Mouse (Mus musculus) ES-E14 (cell line): ENCODE results near the gene Rad51b. TPM values are rescaled to one million over a fixed set of nuclear protein-coding genes. Genes with fewer than 3 reads are reported as not detected.

ENCODE experiments used
- DNase-seq: peaks from one replicate; pipeline ENCODE4 v3.0.0-alpha.2; 2013; ENCODE audit warnings: low read depth, low spot score
- H3K27ac ChIP-seq: 2 replicates; pipeline ENCODE4 v1.5.1; 2012; ENCODE audit warnings: low read depth, mild to moderate bottlenecking, low read length, moderate library complexity, mixed read lengths; ENCODE audit not compliant: poor library complexity, insufficient read depth, severe bottlenecking
- H3K36me3 ChIP-seq: 2 replicates; pipeline ENCODE4 v1.6.1; 2012; ENCODE audit warnings: mild to moderate bottlenecking, low read length, moderate library complexity, mixed read lengths; ENCODE audit not compliant: control insufficient read depth, poor library complexity, insufficient read depth, severe bottlenecking
- H3K4me1 ChIP-seq, 2 experiments: fragments of 150-350 bp in 1 of 2; sonication (generic) in 1 of 2; 2 replicates each; pipeline ENCODE4 v1.6.1; 2012; ENCODE audit warnings: low read length in 2 of 2, mild to moderate bottlenecking in 1 of 2, mixed read lengths in 1 of 2; ENCODE audit not compliant: control insufficient read depth in 2 of 2, insufficient read depth in 2 of 2, poor library complexity in 1 of 2
- H3K4me3 ChIP-seq, 2 experiments: fragments of 150-350 bp in 1 of 2; sonication (generic) in 1 of 2; 2 replicates each; pipeline ENCODE4 v1.5.1; 2012; ENCODE audit warnings: low read length in 2 of 2, low read depth in 1 of 2, mild to moderate bottlenecking in 1 of 2, mixed read lengths in 1 of 2; ENCODE audit not compliant: insufficient read depth in 1 of 2, poor library complexity in 1 of 2, severe bottlenecking in 1 of 2
- H3K9ac ChIP-seq: 2 replicates; pipeline ENCODE4 v1.6.1; 2012; ENCODE audit warnings: low read depth, mild to moderate bottlenecking, low read length, mixed read lengths; ENCODE audit not compliant: poor library complexity, insufficient read depth, severe bottlenecking
- H3K9me3 ChIP-seq: fragments of 150-350 bp; sonication (generic); 2 replicates; pipeline ENCODE4 v1.6.1; 2012; ENCODE audit warnings: low read depth, mild to moderate bottlenecking, low read length; ENCODE audit not compliant: control insufficient read depth, insufficient read depth
- CHD2 ChIP-seq: IDR thresholded peaks from 2 replicates; pipeline ENCODE4 v1.6.1; 2014; ENCODE audit warnings: mild to moderate bottlenecking, low read depth, low read length, inconsistent platforms
- HCFC1 ChIP-seq: IDR thresholded peaks from 2 replicates; pipeline ENCODE4 v1.6.1; 2012; ENCODE audit warnings: low read length, inconsistent platforms, borderline replicate concordance; ENCODE audit not compliant: insufficient read depth
- MAFK ChIP-seq: IDR thresholded peaks from 2 replicates; pipeline ENCODE4 v1.6.1; 2014; ENCODE audit warnings: mild to moderate bottlenecking, low read depth, low read length, inconsistent platforms; ENCODE audit not compliant: insufficient read depth
- ZC3H11A ChIP-seq: IDR thresholded peaks from 2 replicates; pipeline ENCODE4 v1.6.1; 2012; ENCODE audit warnings: low read depth, mild to moderate bottlenecking, inconsistent platforms, low read length, borderline replicate concordance
- ZNF384 ChIP-seq: IDR thresholded peaks from 2 replicates; pipeline ENCODE4 v1.6.1; 2012; ENCODE audit warnings: low read depth, low read length, inconsistent platforms
- in situ Hi-C, 2 experiments: fragments of 600-800 bp; cut with MboI; formaldehyde crosslinking; loops; one replicate each; pipeline ENCODE4 v1.15.1; 2025; ENCODE audit warnings: low sequenced_read_pairs in 2 of 2, inconsistent platforms in 1 of 2; ENCODE audit not compliant: unreplicated experiment in 2 of 2
- total RNA-seq: library from RNA; depleted of rRNA; stranded (reverse); fragments of 300-350 nt; gene quantifications from 2 replicates; pipeline ENCODE4 v1.2.3, GENCODE M21; 2012

The Rad51b gene
- total RNA-seq, 1 experiment = 6.7 TPM

- in situ Hi-C loops = no loop called here
- H3K9ac ChIP-seq = no peak overlapping the region
- no peak for DNase-seq
- no peak for TF ChIP-seq HCFC1
- TF ChIP-seq ZC3H11A = no peak
- TF ChIP-seq CHD2 = no peak
- TF ChIP-seq ZNF384 = no peak
- TF ChIP-seq MAFK = no peak
- no peaks in the 10 kb centered on the region for H3K36me3 ChIP-seq
- H3K27ac ChIP-seq = no peak overlapping the region
- H3K4me3 ChIP-seq = no peak overlapping the region
- no peaks in the 10 kb centered on the region for H3K9me3 ChIP-seq
- H3K4me1 ChIP-seq = no peaks in the 10 kb centered on the region
Observed at GRCm38 (mm10) chr12:79648812-79649700, 352.0 kb downstream of the Rad51b start.

- no peaks in the 10 kb centered on the region for H3K9me3 ChIP-seq
- H3K4me3 ChIP-seq = no peak overlapping the region
- no peaks in the 10 kb centered on the region for H3K36me3 ChIP-seq
- H3K27ac ChIP-seq = no peak overlapping the region
- in situ Hi-C loops = no loop called here
- no peak overlapping the region for H3K9ac ChIP-seq
- no peaks in the 10 kb centered on the region for H3K4me1 ChIP-seq
- TF ChIP-seq ZC3H11A = no peak
- TF ChIP-seq MAFK = no peak
- TF ChIP-seq HCFC1 = no peak
- TF ChIP-seq CHD2 = no peak
- DNase-seq = no peak
Observed at GRCm38 (mm10) chr12:79649796-79650195, 352.7 kb downstream of the Rad51b start.

DNA sequence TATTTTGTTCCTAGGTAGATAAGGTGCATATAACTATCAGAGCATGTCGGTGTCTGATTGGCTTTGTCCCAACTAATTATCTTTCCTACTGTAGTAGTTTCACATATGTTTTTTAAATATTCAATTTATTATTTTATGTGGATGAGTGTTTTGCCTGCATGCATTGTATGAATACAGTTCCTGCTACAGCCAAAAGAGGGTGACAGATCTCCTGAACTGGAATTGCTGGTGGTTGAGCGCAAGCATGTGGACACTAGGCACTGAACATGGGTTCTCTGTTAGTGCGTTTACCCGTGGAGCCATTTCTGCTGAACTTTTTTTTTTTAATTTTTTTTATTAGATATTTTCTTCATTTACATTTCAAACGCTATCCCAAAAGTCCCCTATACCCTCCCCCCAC is 358.1 kb downstream of the Rad51b start:
- Histone ChIP-seq H3K9me3 (no peaks in the 10 kb centered on the region), H3K4me3 (no peak overlapping the region), H3K27ac (no peak overlapping the region), H3K4me1 (no peaks in the 10 kb centered on the region; a peak in 1 of 4 replicates), H3K36me3 (no peaks in the 10 kb centered on the region), H3K9ac (no peak overlapping the region)
- DNase-seq = no peak
- in situ Hi-C loops = no loop called here
- TF ChIP-seq CHD2 (no peak), ZNF384 (no peak), HCFC1 (no peak), MAFK (no peak), ZC3H11A (no peak)

DNA sequence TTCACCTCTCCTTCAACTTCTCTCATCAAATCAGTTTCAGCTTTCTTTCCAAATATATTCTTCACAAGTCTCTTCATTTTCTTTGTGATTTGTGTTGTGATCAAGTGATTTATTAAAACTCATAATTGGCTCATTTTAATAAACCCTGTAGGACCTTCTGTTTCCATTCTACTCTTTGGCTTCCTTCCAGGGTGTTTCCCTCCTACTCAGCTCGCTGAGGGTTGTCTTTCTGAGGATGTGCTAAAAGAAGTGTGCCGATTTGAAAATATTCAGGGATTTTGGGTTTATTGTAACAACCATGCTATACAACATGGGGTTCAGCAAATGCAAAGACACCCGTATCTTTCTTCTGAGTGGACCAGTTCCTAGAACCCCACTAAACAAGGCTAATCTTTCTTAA is 361.8 kb downstream of the Rad51b start:
- Histone ChIP-seq H3K9ac (no peak overlapping the region), H3K4me1 (peaks cover 3 to 7% of the 10 kb centered on the region in 2 experiments; a peak in 3 of 4 replicates), H3K9me3 (no peaks in the 10 kb centered on the region), H3K27ac (no peak overlapping the region), H3K4me3 (no peak overlapping the region), H3K36me3 (no peaks in the 10 kb centered on the region)
- DNase-seq = no peak
- in situ Hi-C loops = no loop called here
- TF ChIP-seq ZNF384 (no peak), ZC3H11A (no peak), CHD2 (no peak), MAFK (no peak), HCFC1 (no peak)

DNA sequence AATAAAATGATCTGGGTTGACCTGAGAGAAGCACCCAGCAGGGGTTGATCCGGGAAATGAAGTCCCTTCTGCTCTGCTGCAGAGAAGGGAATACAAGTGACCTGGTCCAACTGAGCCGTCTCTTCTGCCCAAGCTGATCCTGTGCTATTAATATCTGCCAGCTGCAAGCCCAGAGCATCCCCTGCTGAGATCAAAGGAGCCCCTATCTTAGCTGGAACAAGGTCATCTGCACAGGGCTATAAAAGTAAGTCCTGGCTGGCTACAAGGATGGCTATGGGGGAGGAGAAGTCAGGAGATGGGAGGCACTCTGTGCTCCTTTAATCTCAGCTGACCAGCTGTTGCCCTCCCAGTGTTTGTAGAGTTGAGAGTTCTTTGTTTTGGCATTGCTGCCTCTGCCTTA is 364.2 kb downstream of the Rad51b start:
- Histone ChIP-seq H3K9ac (no peak overlapping the region), H3K36me3 (no peaks in the 10 kb centered on the region), H3K4me3 (no peak overlapping the region), H3K27ac (no peak overlapping the region), H3K9me3 (no peaks in the 10 kb centered on the region), H3K4me1 (peaks cover 3 to 7% of the 10 kb centered on the region in 2 experiments; a peak in 3 of 4 replicates)
- TF ChIP-seq ZC3H11A (no peak), MAFK (no peak), CHD2 (no peak), ZNF384 (no peak), HCFC1 (no peak)
- peak; percentile 22 for DNase-seq
- in situ Hi-C loops = no loop called here
